Mouse (Mus musculus) erythroblast, embryonic 14.5 days (primary cell): ENCODE results near the gene Tas1r3.

Experiments used
- GATA1 ChIP-seq: IDR thresholded peaks from 2 replicates; pipeline ENCODE4 v1.6.1; 2012; ENCODE audit warnings: low read length, inconsistent platforms, mixed read lengths
- TAL1 ChIP-seq: IDR thresholded peaks from 3 replicates; pipeline ENCODE4 v1.6.1; 2012; ENCODE audit warnings: low read length, inconsistent platforms, mixed read lengths

DNA sequence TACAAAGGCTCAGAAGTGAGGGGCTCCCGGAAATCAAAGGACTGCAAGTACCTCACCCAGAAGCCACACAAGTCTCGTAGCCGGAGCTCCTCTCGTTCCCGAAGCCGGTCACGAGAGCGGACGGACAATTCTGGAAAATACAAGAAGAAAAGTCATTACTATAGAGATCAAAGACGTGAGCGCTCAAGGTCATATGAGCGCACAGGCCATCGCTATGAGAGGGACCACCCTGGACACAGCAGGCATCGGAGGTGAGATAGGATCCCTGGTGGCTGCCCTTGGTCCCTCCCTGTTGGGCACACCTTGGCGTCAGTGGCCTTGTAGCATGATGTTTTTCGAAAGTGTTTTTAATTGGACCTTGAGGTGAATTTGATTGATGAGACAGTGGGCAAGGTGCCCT is 39.7 kb downstream of the Tas1r3 start:
- TF ChIP-seq TAL1 = no peak
- no peak for TF ChIP-seq GATA1
